Mouse (Mus musculus): ENCODE results near the gene Dnajc7. TPM values are rescaled to one million over a fixed set of nuclear protein-coding genes. Genes with fewer than 3 reads are reported as not detected.

The Dnajc7 gene
- total RNA-seq, 2 experiments from 2014 or later, result 25.8 to 31.9 TPM

Other genes with a start within 250 kb of the Dnajc7 start
- 1.5 and 2.3 TPM in 2 replicates for gene Jup, start 222.4 kb downstream of the Dnajc7 start, total RNA-seq (2015; ENCODE audit: low replicate concordance)
- gene Jup, start 222.4 kb downstream of the Dnajc7 start, total RNA-seq (2017; ENCODE audit: low replicate concordance), result 0.28 and 1.8 TPM in 2 replicates
- gene P3h4, start 205.3 kb downstream of the Dnajc7 start, total RNA-seq (2015; ENCODE audit: low replicate concordance), result not detected in 2 replicates
- gene P3h4, start 205.3 kb downstream of the Dnajc7 start, total RNA-seq (2017; ENCODE audit: low replicate concordance), result not detected in 2 replicates
- not detected in 2 replicates for gene Fkbp10, start 204.5 kb downstream of the Dnajc7 start, total RNA-seq (2015; ENCODE audit: low replicate concordance)
- gene Fkbp10, start 204.5 kb downstream of the Dnajc7 start, total RNA-seq (2017; ENCODE audit: low replicate concordance), result not detected in 2 replicates
- 2.1 and 10.0 TPM in 2 replicates for gene Nt5c3b, start 178.4 kb downstream of the Dnajc7 start, total RNA-seq (2015; ENCODE audit: low replicate concordance)
- gene Nt5c3b, start 178.4 kb downstream of the Dnajc7 start, total RNA-seq (2017; ENCODE audit: low replicate concordance), result 1.7 and 6.3 TPM in 2 replicates
- gene Klhl10, start 178.3 kb downstream of the Dnajc7 start, total RNA-seq (2015; ENCODE audit: low replicate concordance), result not detected in 2 replicates
- gene Klhl10, start 178.3 kb downstream of the Dnajc7 start, total RNA-seq (2017; ENCODE audit: low replicate concordance), result not detected in 2 replicates
- gene Klhl11, start 147.4 kb downstream of the Dnajc7 start, total RNA-seq (2015; ENCODE audit: low replicate concordance), result 2.3 and 3.7 TPM in 2 replicates
- 5.3 and 7.2 TPM in 2 replicates for gene Klhl11, start 147.4 kb downstream of the Dnajc7 start, total RNA-seq (2017; ENCODE audit: low replicate concordance)
- gene Acly, start 92.2 kb downstream of the Dnajc7 start, total RNA-seq (2015; ENCODE audit: low replicate concordance), result 29.0 and 34.4 TPM in 2 replicates
- 16.2 and 28.4 TPM in 2 replicates for gene Acly, start 92.2 kb downstream of the Dnajc7 start, total RNA-seq (2017; ENCODE audit: low replicate concordance)
- not detected in 2 replicates for gene Ttc25, start 74.6 kb downstream of the Dnajc7 start, total RNA-seq (2015; ENCODE audit: low replicate concordance)
- gene Ttc25, start 74.6 kb downstream of the Dnajc7 start, total RNA-seq (2017; ENCODE audit: low replicate concordance), result not detected in 2 replicates
- gene Cnp, start 45.3 kb downstream of the Dnajc7 start, total RNA-seq (2015; ENCODE audit: low replicate concordance), result 1.5 and 1.9 TPM in 2 replicates
- 4.3 and 4.5 TPM in 2 replicates for gene Cnp, start 45.3 kb downstream of the Dnajc7 start, total RNA-seq (2017; ENCODE audit: low replicate concordance)
- gene Nkiras2, start 924 bp downstream of the Dnajc7 start, total RNA-seq (2015; ENCODE audit: low replicate concordance), result 10.2 and 18.2 TPM in 2 replicates
- 7.3 and 11.2 TPM in 2 replicates for gene Nkiras2, start 924 bp downstream of the Dnajc7 start, total RNA-seq (2017; ENCODE audit: low replicate concordance)
- 0.63 TPM in 1 of 2 replicates, not detected in the other for gene Zfp385c, start 72.3 kb upstream of the Dnajc7 start, total RNA-seq (2015; ENCODE audit: low replicate concordance)
- gene Zfp385c, start 72.3 kb upstream of the Dnajc7 start, total RNA-seq (2017; ENCODE audit: low replicate concordance), result not detected in 2 replicates
- 8.4 and 14.0 TPM in 2 replicates for gene Dhx58, start 84.1 kb upstream of the Dnajc7 start, total RNA-seq (2015; ENCODE audit: low replicate concordance)
- 8.8 and 22.0 TPM in 2 replicates for gene Dhx58, start 84.1 kb upstream of the Dnajc7 start, total RNA-seq (2017; ENCODE audit: low replicate concordance)
- 6.0 and 10.9 TPM in 2 replicates for gene Kat2a, start 92.3 kb upstream of the Dnajc7 start, total RNA-seq (2015; ENCODE audit: low replicate concordance)
- gene Kat2a, start 92.3 kb upstream of the Dnajc7 start, total RNA-seq (2017; ENCODE audit: low replicate concordance), result 3.1 and 6.6 TPM in 2 replicates
- gene Hspb9, start 93.7 kb upstream of the Dnajc7 start, total RNA-seq (2015; ENCODE audit: low replicate concordance), result not detected in 2 replicates
- gene Hspb9, start 93.7 kb upstream of the Dnajc7 start, total RNA-seq (2017; ENCODE audit: low replicate concordance), result not detected in 2 replicates
- 61.4 and 79.7 TPM in 2 replicates for gene Rab5c, start 118.0 kb upstream of the Dnajc7 start, total RNA-seq (2015; ENCODE audit: low replicate concordance)
- gene Rab5c, start 118.0 kb upstream of the Dnajc7 start, total RNA-seq (2017; ENCODE audit: low replicate concordance), result 52.2 and 70.8 TPM in 2 replicates
- gene Kcnh4, start 139.8 kb upstream of the Dnajc7 start, total RNA-seq (2015; ENCODE audit: low replicate concordance), result not detected in 2 replicates
- not detected in 2 replicates for gene Kcnh4, start 139.8 kb upstream of the Dnajc7 start, total RNA-seq (2017; ENCODE audit: low replicate concordance)
- not detected in 2 replicates for gene Hcrt, start 142.8 kb upstream of the Dnajc7 start, total RNA-seq (2015; ENCODE audit: low replicate concordance)
- gene Hcrt, start 142.8 kb upstream of the Dnajc7 start, total RNA-seq (2017; ENCODE audit: low replicate concordance), result not detected in 2 replicates
- gene Ghdc, start 150.8 kb upstream of the Dnajc7 start, total RNA-seq (2015; ENCODE audit: low replicate concordance), result 1.5 and 1.7 TPM in 2 replicates
- gene Ghdc, start 150.8 kb upstream of the Dnajc7 start, total RNA-seq (2017; ENCODE audit: low replicate concordance), result 1.4 and 2.3 TPM in 2 replicates
- gene Stat5b, start 230.6 kb upstream of the Dnajc7 start, total RNA-seq (2015; ENCODE audit: low replicate concordance), result 6.9 and 14.8 TPM in 2 replicates
- 6.7 and 10.3 TPM in 2 replicates for gene Stat5b, start 230.6 kb upstream of the Dnajc7 start, total RNA-seq (2017; ENCODE audit: low replicate concordance)
- gene Stat5a, start 239.2 kb upstream of the Dnajc7 start, total RNA-seq (2015; ENCODE audit: low replicate concordance), result 4.8 and 7.3 TPM in 2 replicates
- gene Stat5a, start 239.2 kb upstream of the Dnajc7 start, total RNA-seq (2017; ENCODE audit: low replicate concordance), result 5.7 and 6.5 TPM in 2 replicates

All from erythroblast, adult 5-6 weeks (primary cell).